Mouse (Mus musculus): Measurements from ENCODE around the gene Zfp282.

- TF ChIP-seq CTCF (IDR thresholded peaks at IDR 0.05; ENCODE audit: borderline replicate concordance, control insufficient read depth, extremely low read depth, insufficient read depth, low read length, poor library complexity) (no peak), POLR2A (IDR thresholded peaks at IDR 0.05; ENCODE audit: control insufficient read depth, extremely low read depth, insufficient read depth, low read length, poor library complexity) (no peak)
Measured at GRCm38 (mm10) chr6:47906326-47906725, 29.3 kb downstream of the Zfp282 start.
